Mouse (Mus musculus): ENCODE measurements around the gene Vsig2.

Vsig2 gene

GRCm38 (mm10) chr9:37512097-37512496 lies 27.0 kb upstream of the Vsig2 start:
- TF ChIP-seq NANOG (IDR thresholded peaks at IDR 0.05; ENCODE audit: borderline replicate concordance, low read length) (no peak), CTCF (conservative IDR thresholded peaks at IDR 0.05; ENCODE audit: low read length) (no peak), POU5F1 (IDR thresholded peaks at IDR 0.05; ENCODE audit: borderline replicate concordance, low read length) (no peak)
- H3K36me3 ChIP-seq (ENCODE audit: insufficient read depth, low read length) = peaks cover 38% of the 10 kb centered on the region
- H3K4me1 ChIP-seq (replicated peaks; ENCODE audit: low read depth, low read length) = peaks cover 57% of the 10 kb centered on the region
- H3K4me3 ChIP-seq (replicated peaks; ENCODE audit: low read length) = no peak overlapping the region
- peaks cover 18% of the 10 kb centered on the region for H3K9me3 ChIP-seq (ENCODE audit: low read length)
- no peaks in the 10 kb centered on the region for H3K27me3 ChIP-seq (ENCODE audit: insufficient read depth, low read length)

GRCm38 (mm10) chr9:37514456-37514855 lies 24.6 kb upstream of the Vsig2 start:
- Histone ChIP-seq H3K4me1 (replicated peaks; ENCODE audit: low read depth, low read length) (peaks cover 49% of the 10 kb centered on the region), H3K9me3 (ENCODE audit: low read length) (peaks cover 18% of the 10 kb centered on the region), H3K36me3 (ENCODE audit: insufficient read depth, low read length) (peaks cover 51% of the 10 kb centered on the region), H3K27me3 (ENCODE audit: insufficient read depth, low read length) (no peaks in the 10 kb centered on the region), H3K4me3 (replicated peaks; ENCODE audit: low read length) (no peak overlapping the region)
- no peak for TF ChIP-seq POU5F1 (IDR thresholded peaks at IDR 0.05; ENCODE audit: borderline replicate concordance, low read length)

GRCm38 (mm10) chr9:37517467-37517866 lies 21.6 kb upstream of the Vsig2 start:
- Histone ChIP-seq H3K27me3 (ENCODE audit: insufficient read depth, low read length) (no peaks in the 10 kb centered on the region), H3K4me3 (replicated peaks; ENCODE audit: low read length) (no peak overlapping the region), H3K9me3 (ENCODE audit: low read length) (no peaks in the 10 kb centered on the region), H3K4me1 (replicated peaks; ENCODE audit: low read depth, low read length) (peaks cover 49% of the 10 kb centered on the region), H3K36me3 (ENCODE audit: insufficient read depth, low read length) (peaks cover 72% of the 10 kb centered on the region)
- no peak for TF ChIP-seq POU5F1 (IDR thresholded peaks at IDR 0.05; ENCODE audit: borderline replicate concordance, low read length)
- TF ChIP-seq CTCF (conservative IDR thresholded peaks at IDR 0.05; ENCODE audit: low read length) = no peak
- no peak for TF ChIP-seq NANOG (IDR thresholded peaks at IDR 0.05; ENCODE audit: borderline replicate concordance, low read length)

- Histone ChIP-seq H3K9me3 (ENCODE audit: low read length) (no peaks in the 10 kb centered on the region), H3K4me3 (replicated peaks; ENCODE audit: low read length) (no peak overlapping the region)
- TF ChIP-seq POU5F1 (IDR thresholded peaks at IDR 0.05; ENCODE audit: borderline replicate concordance, low read length) (no peak), NANOG (IDR thresholded peaks at IDR 0.05; ENCODE audit: borderline replicate concordance, low read length) (no peak), CTCF (conservative IDR thresholded peaks at IDR 0.05; ENCODE audit: low read length) (no peak)
Measured at GRCm38 (mm10) chr9:37518991-37519390, 20.1 kb upstream of the Vsig2 start.

GRCm38 (mm10) chr9:37519995-37520394 lies 19.1 kb upstream of the Vsig2 start:
- no peak for TF ChIP-seq NANOG (IDR thresholded peaks at IDR 0.05; ENCODE audit: borderline replicate concordance, low read length)
- no peak for TF ChIP-seq POU5F1 (IDR thresholded peaks at IDR 0.05; ENCODE audit: borderline replicate concordance, low read length)
- no peak for TF ChIP-seq CTCF (conservative IDR thresholded peaks at IDR 0.05; ENCODE audit: low read length)
- H3K27me3 ChIP-seq (ENCODE audit: insufficient read depth, low read length) = no peaks in the 10 kb centered on the region
- H3K4me3 ChIP-seq (replicated peaks; ENCODE audit: low read length) = no peak overlapping the region
- H3K9me3 ChIP-seq (ENCODE audit: low read length) = no peaks in the 10 kb centered on the region
- H3K4me1 ChIP-seq (replicated peaks; ENCODE audit: low read depth, low read length) = peaks cover 32% of the 10 kb centered on the region
- H3K36me3 ChIP-seq (ENCODE audit: insufficient read depth, low read length) = peaks cover 80% of the 10 kb centered on the region

More at GRCm38 (mm10) chr9:37518991-37519390, 20.1 kb upstream of the Vsig2 start:
- Histone ChIP-seq H3K4me1 (replicated peaks; ENCODE audit: low read depth, low read length) (peaks cover 37% of the 10 kb centered on the region), H3K36me3 (ENCODE audit: insufficient read depth, low read length) (peaks cover 75% of the 10 kb centered on the region), H3K27me3 (ENCODE audit: insufficient read depth, low read length) (no peaks in the 10 kb centered on the region)

GRCm38 (mm10) chr9:37525461-37525860 lies 13.6 kb upstream of the Vsig2 start:
- Histone ChIP-seq H3K9me3 (ENCODE audit: low read length) (no peaks in the 10 kb centered on the region), H3K4me3 (replicated peaks; ENCODE audit: low read length) (no peak overlapping the region), H3K27me3 (ENCODE audit: insufficient read depth, low read length) (peaks cover 38% of the 10 kb centered on the region), H3K4me1 (replicated peaks; ENCODE audit: low read depth, low read length) (peaks cover 60% of the 10 kb centered on the region), H3K36me3 (ENCODE audit: insufficient read depth, low read length) (peaks cover 53% of the 10 kb centered on the region)
- peak; percentile 54; the same call in 1 of the 2 replicates for TF ChIP-seq NANOG (IDR thresholded peaks at IDR 0.05; ENCODE audit: borderline replicate concordance, low read length)
- no peak for TF ChIP-seq CTCF (conservative IDR thresholded peaks at IDR 0.05; ENCODE audit: low read length)

- H3K36me3 ChIP-seq (ENCODE audit: insufficient read depth, low read length) = peaks cover 43% of the 10 kb centered on the region
- peak overlapping the region; percentile 68 for H3K4me3 ChIP-seq (replicated peaks; ENCODE audit: low read length)
- peaks cover 49% of the 10 kb centered on the region for H3K27me3 ChIP-seq (ENCODE audit: insufficient read depth, low read length)
- H3K9me3 ChIP-seq (ENCODE audit: low read length) = no peaks in the 10 kb centered on the region
- peaks cover 71% of the 10 kb centered on the region for H3K4me1 ChIP-seq (replicated peaks; ENCODE audit: low read depth, low read length)
- TF ChIP-seq NANOG (IDR thresholded peaks at IDR 0.05; ENCODE audit: borderline replicate concordance, low read length) (no peak), POU5F1 (IDR thresholded peaks at IDR 0.05; ENCODE audit: borderline replicate concordance, low read length) (no peak), CTCF (conservative IDR thresholded peaks at IDR 0.05; ENCODE audit: low read length) (peak; percentile 45)
Measured at GRCm38 (mm10) chr9:37526443-37527395, 12.3 kb upstream of the Vsig2 start.

- Histone ChIP-seq H3K36me3 (ENCODE audit: insufficient read depth, low read length) (peaks cover 34% of the 10 kb centered on the region), H3K9me3 (ENCODE audit: low read length) (no peaks in the 10 kb centered on the region), H3K27me3 (ENCODE audit: insufficient read depth, low read length) (peaks cover 57% of the 10 kb centered on the region), H3K4me1 (replicated peaks; ENCODE audit: low read depth, low read length) (peaks cover 79% of the 10 kb centered on the region), H3K4me3 (replicated peaks; ENCODE audit: low read length) (peak within 1 kb of the TSS; percentile 68)
- no peak for TF ChIP-seq CTCF (conservative IDR thresholded peaks at IDR 0.05; ENCODE audit: low read length)
Measured at GRCm38 (mm10) chr9:37527396-37528224, 11.4 kb upstream of the Vsig2 start, which contains the start of gene Esam. Gene Esam (plus strand): TSS chr9:37528078.
